Comparison of ENCODE assay signal across 18 mouse cellular contexts in genomic region chr8:86204421-86205229, GRCm38 (mm10).
DNase-seq lines count a peak whose midpoint lies in the region; ATAC-seq lines count a peak whose summit lies in the region.
"Had no signal": no experiment of that assay in that cellular context is flagged by ENCODE, and none has a peak within 500 bp of the region (broad histone marks: within the 10 kb centered on the region; RNA-seq: fewer than 3 reads in every experiment).

No protein-coding gene starts in this region.

- H3K27ac ChIP-seq in midbrain, embryonic 14.5 days (replicated peaks; ENCODE audit: low read depth, low read length) = no peak overlapping the region
- no peak overlapping the region for H3K27ac ChIP-seq in midbrain, embryonic 10.5 days (replicated peaks)
- peak overlapping the region; percentile 60 for H3K27ac ChIP-seq in neural tube, embryonic 15.5 days (replicated peaks)
- H3K27ac ChIP-seq: embryonic facial prominence, embryonic 15.5 days; heart, embryonic 13.5 days; limb, embryonic 12.5 days; liver, embryonic 14.5 days; stomach, postnatal 0 days had no signal

- H3K4me2 ChIP-seq in midbrain, embryonic 14.5 days (ENCODE audit: low read length) = no peak overlapping the region
- H3K4me2 ChIP-seq in neural tube, embryonic 15.5 days = no peak overlapping the region
- H3K4me2 ChIP-seq: embryonic facial prominence, embryonic 15.5 days; heart, embryonic 13.5 days; limb, embryonic 12.5 days had no signal

- DNase-seq in cerebellum, adult 9-11 months = peak; percentile 43
- DNase-seq in cerebellum, adult 18-20 months = no peak
- peak; percentile 36 for DNase-seq in midbrain, embryonic 14.5 days
- DNase-seq in midbrain, embryonic 10.5 days (ENCODE audit: low spot score) = no peak
- peak; percentile 24 to 39 for DNase-seq in cerebellum, postnatal 14 days
- no peak for DNase-seq in thymus, adult 18-20 months
- DNase-seq: adrenal gland, adult 8-10 months; B cell, adult 2 months; heart, postnatal 4 days; kidney, adult 8-10 months; lung, postnatal 14 days; thymus, postnatal 4 days had no signal

- no peak overlapping the region for H3K9ac ChIP-seq in midbrain, embryonic 14.5 days (replicated peaks; ENCODE audit: low read length)
- H3K9ac ChIP-seq in neural tube, embryonic 15.5 days (replicated peaks) = no peak overlapping the region
- H3K9ac ChIP-seq: embryonic facial prominence, embryonic 15.5 days; heart, embryonic 13.5 days; limb, embryonic 12.5 days; liver, embryonic 14.5 days had no signal

- 47% methylated on average over 6 of the region's 6 CpGs for WGBS in midbrain, embryonic 14.5 days
- WGBS in midbrain, embryonic 10.5 days = 66% methylated on average over 6 of the region's 6 CpGs
- WGBS in neural tube, embryonic 15.5 days = 25% methylated on average over 6 of the region's 6 CpGs

- peaks cover 4% of the 10 kb centered on the region; the same call in 1 of the 2 replicates for H3K4me1 ChIP-seq in midbrain, embryonic 14.5 days (ENCODE audit: control insufficient read depth, insufficient read depth, low read length)
- H3K4me1 ChIP-seq in midbrain, embryonic 10.5 days = peaks cover 7% of the 10 kb centered on the region
- H3K4me1 ChIP-seq in neural tube, embryonic 15.5 days = peaks cover 25% of the 10 kb centered on the region
- H3K4me1 ChIP-seq: embryonic facial prominence, embryonic 15.5 days; limb, embryonic 12.5 days had no signal

- no peaks in the 10 kb centered on the region for H3K36me3 ChIP-seq in midbrain, embryonic 14.5 days (ENCODE audit: control insufficient read depth, insufficient read depth, low read length)
- no peaks in the 10 kb centered on the region for H3K36me3 ChIP-seq in midbrain, embryonic 10.5 days
- H3K36me3 ChIP-seq in neural tube, embryonic 15.5 days = no peaks in the 10 kb centered on the region
- H3K36me3 ChIP-seq: embryonic facial prominence, embryonic 15.5 days; heart, embryonic 13.5 days; limb, embryonic 12.5 days had no signal

- no peaks in the 10 kb centered on the region for H3K9me3 ChIP-seq in midbrain, embryonic 14.5 days (ENCODE audit: control insufficient read depth, low read length)
- no peaks in the 10 kb centered on the region for H3K9me3 ChIP-seq in midbrain, embryonic 10.5 days (replicated peaks)
- H3K9me3 ChIP-seq in neural tube, embryonic 15.5 days (replicated peaks) = no peaks in the 10 kb centered on the region
- H3K9me3 ChIP-seq: embryonic facial prominence, embryonic 15.5 days; heart, embryonic 13.5 days; limb, embryonic 12.5 days had no signal

- no peak for ATAC-seq in midbrain, embryonic 14.5 days (ENCODE audit: low FRiP score, low TSS enrichment)
- ATAC-seq in neural tube, embryonic 15.5 days (ENCODE audit: low FRiP score) = peak; percentile 77; the same call in 1 of the 2 replicates

- no peak overlapping the region for H3K4me3 ChIP-seq in midbrain, embryonic 14.5 days (replicated peaks; ENCODE audit: low read depth, low read length)
- no peak overlapping the region for H3K4me3 ChIP-seq in midbrain, embryonic 10.5 days
- no peak overlapping the region for H3K4me3 ChIP-seq in neural tube, embryonic 15.5 days (replicated peaks)
- H3K4me3 ChIP-seq: embryonic facial prominence, embryonic 15.5 days; heart, embryonic 13.5 days; limb, embryonic 12.5 days had no signal

- H3K27me3 ChIP-seq in midbrain, embryonic 14.5 days (ENCODE audit: control insufficient read depth, insufficient read depth, low read length) = no peaks in the 10 kb centered on the region
- no peaks in the 10 kb centered on the region for H3K27me3 ChIP-seq in midbrain, embryonic 10.5 days (ENCODE audit: low read depth, poor library complexity, severe bottlenecking)
- no peaks in the 10 kb centered on the region for H3K27me3 ChIP-seq in neural tube, embryonic 15.5 days (replicated peaks)
- H3K27me3 ChIP-seq: embryonic facial prominence, embryonic 15.5 days; heart, embryonic 13.5 days; limb, embryonic 12.5 days had no signal

Comparison
In these comparisons a context has a peak if more than half of its experiments do, and no peak if none do; other contexts are left out.
1. DNase-seq: peak in cerebellum, adult 9-11 months (single experiment), midbrain, embryonic 14.5 days (single experiment) and cerebellum, postnatal 14 days (2 of 2); none in cerebellum, adult 18-20 months (0 of 2), midbrain, embryonic 10.5 days (single experiment) and thymus, adult 18-20 months (0 of 2).